Mouse (Mus musculus) layer of hippocampus, adult 11-12 months (tissue): Measurements from ENCODE around the gene Fam214b.

Source experiments
- DNase-seq: peaks from one replicate; pipeline ENCODE4 v3.0.0; 2022; ENCODE audit warnings: low spot score

Fam214b gene

GRCm38 (mm10) chr4:43010161-43011038, 35.6 kb downstream of the Fam214b start, which contains the start of gene Fancg:
TSS of gene Fancg (minus strand) at chr4:43010506.
- peak; percentile 83 for DNase-seq

- no peak for DNase-seq
These were observed 40.3 kb downstream of the Fam214b start for GRCm38 (mm10) chr4:43005765-43006164.

- no peak for DNase-seq
These were observed 41.1 kb downstream of the Fam214b start for GRCm38 (mm10) chr4:43004951-43005350.

GRCm38 (mm10) chr4:43002756-43003439, 43.1 kb downstream of the Fam214b start:
- DNase-seq = no peak

- DNase-seq = no peak
These were observed 44.7 kb downstream of the Fam214b start for GRCm38 (mm10) chr4:43001272-43001671.

GRCm38 (mm10) chr4:43000141-43000986, 45.7 kb downstream of the Fam214b start, which contains the start of gene Vcp:
TSS of gene Vcp (minus strand) at chr4:43000507.
- DNase-seq = peak; percentile 99

GRCm38 (mm10) chr4:42999451-43000140, 46.4 kb downstream of the Fam214b start:
- DNase-seq = peak; percentile 75

- no peak for DNase-seq
These were observed 48.0 kb downstream of the Fam214b start for GRCm38 (mm10) chr4:42998022-42998421.

GRCm38 (mm10) chr4:42988296-42988695, 57.7 kb downstream of the Fam214b start:
- DNase-seq = no peak
